Mouse (Mus musculus) CD8-positive naive resting alpha-beta T cell, adult 2 months (primary cell): Measurements from ENCODE around the gene Gm10778.

Source experiments
- DNase-seq, 2 experiments: peaks; one replicate each; pipeline ENCODE4 v3.0.0; 2022; ENCODE audit warnings: low read depth in 2 of 2, low spot score in 2 of 2

The Gm10778 gene

DNA sequence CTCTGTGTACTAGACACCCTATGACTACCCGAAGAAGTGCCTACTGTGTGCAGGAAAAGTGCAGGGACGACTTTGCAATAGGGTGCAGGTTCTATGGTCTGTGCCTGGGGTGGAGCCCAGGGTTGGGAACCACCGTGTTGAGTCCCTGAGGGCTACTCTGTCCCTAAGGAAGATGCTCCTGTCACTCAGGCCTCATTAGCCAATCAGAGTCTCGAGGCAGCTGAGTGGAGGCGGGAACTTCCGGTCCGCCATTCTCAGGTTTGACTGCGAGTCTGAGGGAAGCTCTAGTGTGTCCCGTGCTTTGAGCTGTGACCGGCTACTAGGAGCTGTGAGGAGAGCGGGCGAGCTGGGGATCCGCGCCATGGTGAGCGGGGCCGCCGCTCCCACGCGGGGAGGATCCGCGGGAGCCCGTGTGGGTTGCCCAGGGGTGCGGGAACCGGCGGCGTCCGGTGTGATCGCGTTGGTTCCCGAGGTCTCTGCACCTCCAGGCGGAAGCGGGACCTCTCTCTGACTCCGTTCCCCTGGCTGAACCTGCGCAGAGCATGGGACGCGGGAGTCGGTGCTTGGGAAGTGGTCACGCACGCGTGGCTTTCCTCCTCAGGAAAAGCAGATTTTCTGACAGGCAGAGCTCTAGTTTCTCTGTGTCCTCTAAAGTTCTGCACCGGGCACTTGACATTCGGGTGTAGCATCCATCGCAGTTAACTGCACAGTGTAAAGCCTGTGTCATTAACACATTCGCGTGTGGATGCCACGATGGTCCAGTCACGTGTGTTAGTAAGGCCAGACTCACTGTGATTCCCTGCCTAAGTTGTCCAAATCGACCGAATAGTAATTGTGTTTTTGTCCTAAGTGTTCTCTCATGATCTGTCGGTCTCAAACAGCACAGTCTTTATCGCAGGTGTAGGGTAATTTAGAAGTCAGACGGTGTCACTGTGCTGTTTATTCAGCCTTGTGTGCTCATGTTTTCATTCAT, at the start of gene Gm10778:
Gene Gm10778, plus strand, starts transcription at position 257 of the 973 bp plus-strand sequence.
- peak; percentile 68 to 75 for DNase-seq

DNA sequence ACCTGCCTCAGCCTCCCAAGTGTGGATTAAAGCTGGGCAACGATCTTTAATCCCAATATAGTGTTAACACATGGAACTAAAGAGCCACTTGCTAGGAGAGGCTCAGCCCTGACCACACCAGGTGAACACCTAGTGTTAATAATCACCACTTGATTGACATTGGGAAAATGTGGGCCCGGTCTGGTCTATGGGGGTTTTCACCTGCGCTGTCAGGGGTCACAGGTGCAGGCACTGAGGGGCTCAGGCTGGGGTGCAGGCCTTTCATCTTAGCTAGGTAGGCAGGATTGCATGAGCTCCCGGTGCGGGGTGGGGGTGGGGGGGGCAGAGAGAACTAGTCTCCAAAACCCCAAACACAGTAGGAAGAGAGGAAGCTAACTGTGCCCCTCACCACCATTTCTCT, 49.2 kb upstream of the Gm10778 start:
- DNase-seq = no peak

GRCm38 (mm10) chr10:81600096-81600495, 48.8 kb upstream of the Gm10778 start:
- DNase-seq = no peak

DNA sequence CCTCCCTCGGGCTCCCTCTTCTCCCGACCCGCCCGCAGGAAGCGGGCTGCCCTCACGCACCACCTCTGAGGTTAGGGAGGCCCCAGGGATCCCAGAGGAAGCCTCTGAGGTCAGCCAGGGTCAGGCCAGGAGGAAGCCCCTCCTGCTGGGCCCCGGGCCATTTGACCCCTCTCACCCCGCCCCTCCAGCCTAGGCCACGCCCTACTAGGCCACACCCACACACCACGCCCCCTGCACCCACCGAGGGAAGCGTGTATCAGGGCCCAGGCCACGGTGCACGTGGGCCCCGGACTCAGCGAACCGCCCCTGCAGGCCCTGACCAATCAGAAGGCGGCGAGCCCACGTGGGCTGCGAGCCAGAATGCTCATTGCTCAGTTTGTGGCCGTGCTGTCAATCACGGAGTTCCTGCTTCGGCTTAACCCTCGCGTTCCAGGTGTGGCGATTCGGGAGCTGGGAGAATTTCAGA, 48.1 kb upstream of the Gm10778 start, which contains the start of gene Tle6:
Gene Tle6, minus strand, starts transcription at position 336 of the 466 bp plus-strand sequence.
- DNase-seq = peak; percentile 56 to 60

DNA sequence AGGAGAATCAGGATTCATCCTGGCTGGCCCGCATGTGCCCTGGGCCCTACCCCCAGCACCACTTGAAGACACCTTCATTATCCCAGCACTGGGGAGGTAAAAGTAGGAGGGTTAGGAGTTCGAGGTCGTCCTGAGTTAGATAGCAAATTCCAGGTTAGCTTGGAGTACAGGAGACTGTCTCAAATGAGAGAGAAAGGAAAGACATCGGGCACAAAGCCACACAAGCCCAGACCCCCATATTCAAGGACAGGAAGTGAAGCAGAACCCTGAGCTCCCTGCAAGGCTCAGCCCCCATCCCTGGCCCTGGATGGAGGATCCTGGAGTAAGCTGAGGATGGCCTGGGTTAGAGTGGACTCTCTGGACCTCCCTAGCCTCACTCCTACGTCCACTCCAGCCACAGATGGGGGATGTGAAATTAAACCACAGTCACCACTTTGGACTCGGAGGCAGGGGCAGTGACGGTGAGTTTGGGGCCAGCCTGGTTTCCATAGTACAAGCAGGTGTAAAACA, 47.4 kb upstream of the Gm10778 start:
- DNase-seq = no peak

GRCm38 (mm10) chr10:81602741-81603151, 46.1 kb upstream of the Gm10778 start:
- DNase-seq = peak in 1 of 2 experiments; percentile 59

DNA sequence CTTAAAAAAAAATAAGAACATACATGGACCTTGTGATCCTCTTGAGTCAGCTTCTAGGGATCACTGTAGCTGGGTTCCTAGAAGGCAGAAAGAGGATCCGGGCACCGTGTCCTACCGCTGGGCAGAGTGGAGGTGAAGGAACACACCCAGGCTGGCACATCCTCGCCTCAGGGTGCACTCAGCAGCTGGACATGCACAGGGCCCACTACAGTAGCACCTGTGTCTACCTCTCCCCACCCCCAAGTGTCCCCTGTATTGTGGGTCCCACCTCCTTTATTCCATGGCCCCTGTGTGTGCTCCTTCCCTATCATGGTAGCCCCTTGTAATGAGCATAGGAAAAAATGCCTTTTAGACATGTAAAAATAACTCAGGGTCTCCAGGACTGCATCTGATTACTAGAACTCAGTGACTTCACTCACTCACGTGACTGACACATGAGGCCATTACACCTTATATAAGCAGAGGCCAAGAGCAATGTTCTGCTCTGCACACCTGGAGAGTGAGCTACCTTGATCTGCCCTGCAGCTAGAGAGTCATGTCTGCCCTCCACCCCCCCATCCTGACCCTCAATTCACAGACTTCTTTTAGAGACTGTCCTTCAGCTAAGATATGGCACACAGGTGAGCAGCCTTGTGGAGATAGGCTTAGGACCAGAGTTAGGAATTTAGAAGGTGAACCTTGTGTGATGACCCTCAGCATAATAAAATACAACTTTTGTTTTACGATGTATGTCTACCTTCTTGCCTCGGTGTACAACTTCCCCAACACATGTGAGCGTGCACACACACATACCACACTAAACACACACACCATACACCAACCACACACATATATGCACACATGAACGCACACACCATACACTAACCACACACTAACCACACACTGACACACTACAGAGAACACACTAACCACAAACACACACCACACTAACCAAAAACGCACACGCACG, 44.6 kb upstream of the Gm10778 start:
- DNase-seq = no peak

DNA sequence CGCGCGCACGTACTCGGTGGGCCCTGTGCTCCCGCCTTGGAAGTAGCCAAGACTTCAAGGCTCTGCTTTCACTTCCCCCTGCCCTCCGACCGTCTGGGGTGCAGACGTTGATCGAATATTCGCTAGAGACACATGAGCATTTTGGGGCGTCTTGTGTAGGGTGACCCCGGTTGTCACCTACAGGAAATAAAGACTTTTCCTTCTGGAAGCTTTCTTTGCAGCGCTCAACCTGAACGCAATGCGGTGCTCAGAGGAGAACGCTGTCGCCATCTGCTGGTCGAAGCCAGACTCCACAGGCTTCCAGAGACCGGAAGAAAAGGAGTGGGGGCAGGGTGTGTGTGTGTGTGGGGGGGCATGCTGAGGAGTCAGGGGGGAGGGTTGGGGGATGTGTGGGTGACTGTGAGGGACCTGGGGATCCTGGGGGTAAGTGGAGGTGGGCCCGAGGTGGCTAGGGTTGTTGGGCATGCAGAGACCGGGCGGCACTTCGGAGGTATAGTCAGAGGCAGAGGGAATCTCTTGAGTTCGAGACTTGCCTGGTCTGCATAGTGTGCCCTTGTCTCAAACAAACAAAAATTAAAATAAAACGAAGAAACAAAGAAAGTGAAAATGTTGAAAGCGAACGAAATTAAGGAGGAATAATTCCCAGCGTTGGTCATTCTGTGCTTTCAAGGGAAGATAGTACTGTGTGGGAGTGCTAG, 43.7 kb upstream of the Gm10778 start:
- peak; percentile 71 to 80 for DNase-seq

DNA sequence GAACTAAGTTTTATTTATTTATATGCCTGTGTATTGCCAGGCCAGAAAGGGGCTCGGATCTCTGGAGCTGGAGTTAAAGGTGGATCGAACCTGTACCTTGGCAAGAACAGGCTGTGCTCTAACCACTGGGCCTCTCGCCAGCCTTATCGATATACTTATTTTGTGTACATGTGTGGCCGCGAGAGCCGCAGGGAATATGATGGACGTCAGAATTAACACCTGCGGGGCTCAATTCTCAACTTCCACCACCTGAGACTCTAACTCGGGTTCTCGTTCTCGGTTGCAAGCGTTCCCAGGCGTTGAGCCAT, 43.2 kb upstream of the Gm10778 start:
- DNase-seq = no peak

DNA sequence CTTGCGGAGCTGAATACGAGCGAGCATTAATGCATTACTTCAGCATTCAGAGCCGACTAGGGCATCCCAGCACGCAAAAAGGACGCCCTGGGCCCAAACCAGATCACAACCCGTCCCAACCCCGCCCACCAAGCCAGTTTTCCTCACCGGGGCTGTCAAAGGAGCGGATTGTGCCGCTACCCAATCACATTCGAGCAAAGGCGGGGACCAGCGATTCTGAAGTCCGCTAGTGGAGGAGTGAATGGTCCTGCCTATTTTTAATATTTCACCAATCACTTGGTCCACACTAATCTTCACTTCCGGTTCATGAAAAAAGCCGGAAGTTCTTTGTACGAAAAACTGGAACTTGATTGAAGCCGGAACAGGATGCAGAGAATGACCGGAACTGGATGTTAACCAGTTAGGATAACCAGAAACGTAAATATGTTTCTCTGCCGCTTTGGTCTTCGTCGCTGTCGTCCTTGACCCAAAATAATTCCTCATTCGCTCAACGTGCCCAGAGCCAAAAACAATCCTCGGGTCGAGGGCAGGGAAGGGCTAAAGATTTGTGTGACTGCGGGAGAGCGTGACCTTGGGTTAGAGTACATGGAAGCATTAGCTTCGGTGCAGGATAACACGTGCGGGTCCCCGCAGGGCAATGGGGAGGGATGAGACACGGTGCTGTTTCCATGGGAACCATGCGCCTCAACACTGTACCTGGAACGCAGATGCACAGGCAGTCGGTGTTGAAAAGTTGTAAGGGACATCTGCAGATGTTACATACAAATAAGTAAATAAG, 42.7 kb upstream of the Gm10778 start, which contains the start of gene BC025920:
Gene BC025920, plus strand, starts transcription at position 297 of the 778 bp plus-strand sequence.
- DNase-seq = peak; percentile 69 to 70

DNA sequence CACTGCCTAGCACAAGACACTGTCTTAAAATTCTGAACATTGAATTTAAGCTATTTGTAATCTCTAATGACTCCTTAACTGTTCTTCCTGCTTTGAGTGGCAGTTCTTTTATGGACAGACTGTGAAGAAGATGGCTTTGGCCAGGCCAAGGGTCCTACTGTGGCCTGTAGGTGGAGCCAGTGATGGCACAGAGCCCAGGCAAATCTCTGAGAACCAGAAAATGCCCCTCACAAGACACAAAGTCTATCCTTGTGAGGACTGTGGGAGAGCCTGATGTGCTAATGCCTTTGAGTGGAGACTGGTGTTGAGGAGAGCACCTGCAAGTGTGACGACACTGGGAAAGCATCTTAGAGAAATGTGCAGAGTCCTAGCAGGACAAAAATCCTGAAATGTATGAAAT, 40.6 kb upstream of the Gm10778 start:
- DNase-seq = no peak

- DNase-seq = no peak
These were observed 36.1 kb upstream of the Gm10778 start for GRCm38 (mm10) chr10:81612779-81613178.

- no peak for DNase-seq
These were observed 33.4 kb upstream of the Gm10778 start for GRCm38 (mm10) chr10:81615486-81615885.

DNA sequence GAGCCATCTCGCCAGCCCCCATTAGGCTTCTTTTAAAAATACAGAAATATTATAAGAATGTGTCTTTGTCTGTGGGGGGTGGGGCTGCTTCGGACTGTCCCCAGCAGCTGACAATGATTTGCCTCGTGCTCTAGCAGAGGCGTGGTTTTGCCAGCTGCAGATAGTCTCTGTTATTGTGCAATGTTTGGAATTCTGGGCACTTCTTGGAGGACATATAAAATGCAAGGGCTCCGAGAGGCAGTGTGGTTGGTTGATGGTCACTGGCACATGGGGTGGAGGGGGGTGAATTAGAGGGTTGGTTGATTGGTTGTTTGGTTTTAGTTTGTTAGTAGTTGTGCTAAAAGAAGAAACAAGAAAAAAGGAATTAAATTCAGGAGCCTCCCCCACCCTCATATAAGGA, 28.9 kb upstream of the Gm10778 start:
- no peak for DNase-seq

- no peak for DNase-seq
These were observed 28.1 kb upstream of the Gm10778 start for GRCm38 (mm10) chr10:81620786-81621185.

DNA sequence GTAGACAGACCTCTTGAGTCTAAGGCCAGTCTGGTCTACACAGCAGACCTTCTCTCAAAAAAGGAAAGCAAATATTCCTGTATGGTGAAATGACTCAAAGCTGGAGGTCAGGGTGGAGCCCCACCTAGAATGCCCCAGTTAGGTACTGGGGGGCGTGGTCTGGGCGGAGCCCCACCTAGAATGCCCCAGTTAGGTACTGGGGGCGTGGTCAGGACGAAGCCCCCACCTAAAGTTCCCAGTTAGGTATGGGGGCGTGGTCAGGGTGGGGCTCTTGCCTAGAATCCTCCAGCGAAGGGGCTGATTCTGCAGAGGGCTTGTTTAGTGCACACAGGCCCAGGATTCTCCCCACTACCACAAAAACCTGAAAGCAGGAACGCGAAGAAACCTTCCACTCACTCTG, 25.4 kb upstream of the Gm10778 start:
- DNase-seq = no peak

DNA sequence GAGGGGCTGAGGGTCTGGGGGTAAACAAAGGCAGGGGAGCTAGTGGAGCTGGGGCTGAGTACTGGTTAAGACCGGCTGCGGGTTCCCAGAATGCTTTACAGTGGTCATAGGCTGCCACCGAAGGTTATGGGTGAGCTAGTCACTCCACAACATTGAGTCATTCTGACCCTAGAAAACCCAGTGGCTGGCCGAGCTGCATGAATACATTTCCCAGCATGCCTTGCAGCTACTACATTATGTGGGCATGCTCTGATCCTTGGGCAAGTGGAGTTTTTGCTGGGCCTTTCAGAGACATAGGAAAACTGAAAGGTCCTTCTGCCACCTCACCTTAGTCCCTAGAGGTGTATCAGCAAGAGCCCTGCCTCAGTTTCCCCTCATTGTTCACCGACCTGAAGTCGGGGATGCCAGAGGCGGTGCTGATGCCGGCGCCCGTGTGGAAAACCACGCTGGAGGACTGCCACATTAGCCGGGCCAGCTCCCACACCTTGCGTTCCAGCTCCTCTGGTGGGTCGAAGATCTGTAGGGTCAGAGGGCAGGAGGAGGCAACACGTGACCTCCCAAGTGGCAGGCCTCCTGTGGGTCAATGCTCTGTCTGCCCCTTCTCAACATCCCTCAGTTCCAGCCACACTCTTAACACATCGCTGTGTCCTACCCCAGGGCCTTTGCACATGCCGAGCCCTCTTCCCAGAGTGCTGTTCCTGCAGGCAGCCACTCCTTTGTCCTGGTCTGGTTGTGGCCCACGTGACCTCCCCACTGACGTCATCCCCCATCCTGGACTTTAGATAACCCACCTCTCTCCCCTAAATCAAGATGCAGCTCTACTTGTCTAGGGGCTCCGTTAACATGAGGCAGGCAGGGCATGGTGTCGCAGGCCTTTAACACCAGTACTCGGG, 22.5 kb upstream of the Gm10778 start:
- no peak for DNase-seq

DNA sequence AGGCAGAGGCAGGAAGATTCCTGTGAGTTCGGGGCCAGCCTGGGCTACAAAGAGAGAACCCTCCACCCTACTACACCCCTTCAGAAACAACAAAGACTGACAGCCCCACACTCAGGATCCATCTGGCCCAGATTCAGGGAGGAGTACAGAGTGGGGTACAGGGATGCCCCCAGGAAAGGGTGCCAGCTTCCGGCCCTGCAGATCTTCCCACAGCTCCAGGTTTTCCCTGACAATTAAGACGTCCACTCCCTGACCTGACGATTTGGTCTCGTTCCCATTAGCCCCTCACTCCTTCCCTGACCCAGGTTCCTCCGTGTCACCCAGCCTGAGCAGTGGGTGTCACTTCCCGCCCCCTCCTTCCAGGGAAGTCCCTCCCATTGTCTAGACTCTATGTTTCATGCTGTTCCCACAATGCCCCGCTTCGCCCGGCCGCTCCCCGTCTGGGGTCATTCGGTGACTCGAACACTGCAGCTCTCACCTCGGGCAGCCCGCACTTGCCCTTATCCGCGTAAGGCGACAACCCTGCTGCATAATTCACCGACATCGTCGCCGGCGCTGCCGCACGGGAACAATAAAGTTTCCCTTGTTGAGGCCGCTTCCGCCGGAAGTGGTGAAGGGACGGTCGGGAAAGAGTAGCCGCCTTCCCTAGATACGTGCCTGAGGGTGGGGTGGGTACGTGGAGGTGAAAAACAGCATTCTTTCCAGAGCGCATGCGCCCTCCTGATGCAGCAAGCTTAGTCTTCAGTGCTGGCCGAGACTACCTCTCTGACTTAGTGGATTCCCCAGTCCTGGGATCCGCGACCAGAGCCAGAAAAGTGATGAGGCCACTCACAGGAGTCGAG, 21.6 kb upstream of the Gm10778 start, which contains the start of gene Sirt6:
Gene Sirt6, minus strand, starts transcription at position 804 of the 842 bp plus-strand sequence.
- DNase-seq = peak; percentile 92 to 94
